Mouse (Mus musculus): ENCODE results near the gene Gnat3. TPM values are rescaled to one million over a fixed set of nuclear protein-coding genes. Genes with fewer than 3 reads are reported as not detected.

Gene Gnat3
- polyA plus RNA-seq, 1 experiment from 2014 or later: not detected

DNA sequence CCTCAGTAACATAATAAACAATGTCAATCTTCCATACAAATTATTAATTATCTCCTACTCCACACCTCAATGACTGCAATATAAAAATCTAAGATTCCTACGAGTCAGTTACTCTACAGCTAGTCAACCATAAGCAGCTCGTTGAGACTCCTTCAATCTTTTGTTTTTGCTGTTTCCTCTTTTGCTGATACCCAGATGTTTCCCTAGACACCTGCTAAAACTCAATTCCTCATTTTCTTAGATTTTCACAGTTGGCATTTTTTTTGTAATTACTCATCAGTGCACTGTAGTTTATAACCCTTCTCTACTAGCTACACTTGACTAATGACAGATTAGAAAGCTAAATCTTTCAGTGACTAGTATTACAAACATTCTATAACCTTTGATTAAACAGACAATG, 50.8 kb downstream of the Gnat3 start:
- ATAC-seq (ENCODE audit: low FRiP score): no peak
- no peaks in the 10 kb centered on the region for H3K36me3 ChIP-seq (replicated peaks)
- 77% methylated on average over 2 of the region's 2 CpGs for WGBS
- no peak overlapping the region for H3K27ac ChIP-seq
- no peak overlapping the region for H3K4me2 ChIP-seq
- H3K4me3 ChIP-seq (replicated peaks): no peak overlapping the region
- H3K27me3 ChIP-seq: no peaks in the 10 kb centered on the region
- no peaks in the 10 kb centered on the region for H3K4me1 ChIP-seq
- H3K9ac ChIP-seq: no peak overlapping the region
- H3K9me3 ChIP-seq: no peaks in the 10 kb centered on the region

DNA sequence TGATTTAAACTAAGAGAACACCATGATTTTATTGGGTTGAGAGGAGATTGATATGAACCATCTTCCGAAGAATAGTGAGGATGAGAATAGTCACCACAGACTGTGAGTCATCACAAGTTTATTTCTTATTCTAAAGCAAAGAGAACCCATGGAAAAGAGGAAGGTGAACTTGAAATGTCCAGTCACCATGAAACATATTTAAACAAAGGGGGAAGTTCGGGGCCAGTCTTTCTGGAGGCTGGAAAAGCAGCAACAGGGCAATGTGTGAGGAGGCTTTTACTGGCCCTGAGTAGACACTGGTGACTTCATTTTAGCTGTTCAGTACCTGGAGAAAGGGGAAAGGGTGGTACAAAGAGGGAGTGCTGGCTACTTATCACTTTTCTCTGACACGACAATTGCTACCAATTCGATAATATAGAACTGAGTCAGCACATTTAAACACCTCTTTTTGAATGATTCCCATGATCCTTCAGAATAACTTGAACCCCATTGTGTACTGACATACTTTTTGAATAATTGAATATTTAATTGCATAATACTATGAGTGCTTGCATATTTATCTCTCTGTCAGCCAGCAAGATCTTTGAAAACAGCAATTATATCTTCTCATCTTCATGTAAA, 52.0 kb downstream of the Gnat3 start:
- WGBS: 87% methylated on average over 4 of the region's 4 CpGs
- no peak for ATAC-seq (ENCODE audit: low FRiP score)

DNA sequence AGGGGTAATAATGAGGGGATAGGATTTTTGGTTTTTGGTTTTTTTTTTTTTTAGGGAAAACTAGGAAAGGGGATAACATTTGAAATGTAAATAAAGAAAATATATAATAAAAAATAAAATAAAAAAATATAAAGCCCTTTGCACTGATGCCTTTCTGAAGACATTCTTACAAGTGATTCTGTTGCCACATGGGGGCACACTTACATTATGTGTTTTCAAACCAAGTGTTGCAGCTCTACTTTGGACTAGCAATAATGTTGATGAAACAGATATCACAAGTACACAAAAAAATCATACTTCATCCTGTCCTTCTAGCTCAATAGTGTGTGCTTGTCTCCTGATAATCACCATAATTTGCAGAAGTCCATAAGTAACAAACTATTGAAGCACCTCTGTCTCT, 61.0 kb downstream of the Gnat3 start:
- no peaks in the 10 kb centered on the region for H3K27me3 ChIP-seq
- no peaks in the 10 kb centered on the region for H3K36me3 ChIP-seq (replicated peaks)
- H3K4me3 ChIP-seq (replicated peaks): no peak overlapping the region
- H3K9me3 ChIP-seq: no peaks in the 10 kb centered on the region
- H3K4me2 ChIP-seq: no peak overlapping the region
- no peak overlapping the region for H3K27ac ChIP-seq
- no peak for ATAC-seq (ENCODE audit: low FRiP score)
- H3K4me1 ChIP-seq: no peaks in the 10 kb centered on the region
- no peak overlapping the region for H3K9ac ChIP-seq

More for the DNA sequence above, 52.0 kb downstream of the Gnat3 start:
- Histone ChIP-seq H3K27me3 (no peaks in the 10 kb centered on the region), H3K27ac (no peak overlapping the region), H3K9ac (no peak overlapping the region), H3K36me3 (replicated peaks) (no peaks in the 10 kb centered on the region), H3K9me3 (no peaks in the 10 kb centered on the region), H3K4me2 (no peak overlapping the region), H3K4me3 (replicated peaks) (no peak overlapping the region), H3K4me1 (no peaks in the 10 kb centered on the region)

DNA sequence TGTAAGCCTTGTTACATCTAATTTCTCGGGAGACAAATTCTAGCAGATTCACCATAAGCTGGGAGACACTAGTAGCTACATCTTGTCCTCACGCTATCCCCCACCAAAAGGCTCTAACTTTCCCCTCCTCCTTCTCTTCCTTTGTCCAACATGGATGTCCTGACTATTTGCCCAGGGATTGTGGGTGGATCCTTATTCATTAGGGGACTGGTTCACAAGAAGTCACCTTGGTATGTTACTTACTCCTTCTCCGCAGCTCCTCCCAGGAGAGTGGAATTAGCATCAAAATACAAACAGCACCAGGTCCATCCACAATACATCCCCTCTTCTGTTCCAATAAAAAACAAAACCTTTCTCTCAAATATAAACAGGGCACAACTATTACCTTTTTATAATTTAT, 65.2 kb downstream of the Gnat3 start:
- Histone ChIP-seq H3K4me2 (no peak overlapping the region), H3K36me3 (replicated peaks) (no peaks in the 10 kb centered on the region), H3K27me3 (no peaks in the 10 kb centered on the region), H3K4me1 (no peaks in the 10 kb centered on the region), H3K27ac (no peak overlapping the region), H3K9ac (no peak overlapping the region), H3K9me3 (no peaks in the 10 kb centered on the region), H3K4me3 (replicated peaks) (no peak overlapping the region)
- no peak for ATAC-seq (ENCODE audit: low FRiP score)
- 89% methylated on average over 3 of the region's 3 CpGs for WGBS

DNA sequence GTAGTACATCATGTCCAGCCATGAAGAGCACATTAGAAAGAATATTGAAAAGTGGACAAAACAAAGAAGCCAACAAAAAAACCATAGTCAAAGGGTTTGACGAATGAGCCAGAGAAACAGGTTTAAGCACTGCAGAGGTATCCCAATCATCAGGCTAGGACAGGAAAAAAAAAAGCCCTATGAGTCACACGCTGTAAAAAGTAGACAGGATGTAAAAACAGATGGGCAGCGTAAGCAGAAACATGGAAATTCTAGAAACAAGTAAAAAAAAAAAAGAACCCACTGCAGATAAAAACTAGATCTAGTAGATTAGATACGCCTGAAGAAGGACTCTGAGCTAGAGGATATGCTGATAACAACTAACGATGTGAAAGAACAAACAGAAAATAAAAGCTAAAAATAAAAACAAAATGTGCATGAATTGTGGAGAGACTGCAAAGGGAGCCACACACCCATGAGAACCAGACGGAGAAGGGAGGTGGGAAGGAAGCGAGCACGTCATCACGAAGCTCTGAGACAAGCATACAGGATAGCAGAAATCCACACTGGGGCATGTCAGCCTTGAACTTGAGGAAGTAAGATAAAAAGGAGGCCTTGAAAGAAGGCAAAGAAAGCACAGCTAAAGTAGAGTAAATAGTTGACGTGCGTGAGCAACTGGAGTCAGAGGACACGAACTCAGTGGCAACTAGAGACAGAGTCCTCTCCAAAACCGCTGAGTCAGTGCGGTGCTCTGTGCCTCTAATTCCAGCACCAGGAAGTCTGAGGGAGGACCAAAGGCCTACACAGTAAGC, 73.7 kb downstream of the Gnat3 start:
- ATAC-seq (ENCODE audit: low FRiP score): no peak
- H3K9me3 ChIP-seq: no peaks in the 10 kb centered on the region
- no peak overlapping the region for H3K4me2 ChIP-seq
- H3K36me3 ChIP-seq (replicated peaks): no peaks in the 10 kb centered on the region
- no peaks in the 10 kb centered on the region for H3K27me3 ChIP-seq
- no peak overlapping the region for H3K27ac ChIP-seq
- no peaks in the 10 kb centered on the region for H3K4me1 ChIP-seq
- WGBS: 89% methylated on average over 14 of the region's 14 CpGs
- H3K9ac ChIP-seq: no peak overlapping the region
- H3K4me3 ChIP-seq (replicated peaks): no peak overlapping the region

- Histone ChIP-seq H3K27me3 (no peaks in the 10 kb centered on the region), H3K4me2 (no peak overlapping the region), H3K9ac (no peak overlapping the region), H3K36me3 (replicated peaks) (no peaks in the 10 kb centered on the region), H3K9me3 (no peaks in the 10 kb centered on the region), H3K4me3 (replicated peaks) (no peak overlapping the region), H3K27ac (no peak overlapping the region), H3K4me1 (no peaks in the 10 kb centered on the region)
- ATAC-seq (ENCODE audit: low FRiP score): no peak
- WGBS: 8% methylated on average over 2 of the region's 2 CpGs
Measured at GRCm38 (mm10) chr5:18043022-18043421, 80.7 kb downstream of the Gnat3 start.

DNA sequence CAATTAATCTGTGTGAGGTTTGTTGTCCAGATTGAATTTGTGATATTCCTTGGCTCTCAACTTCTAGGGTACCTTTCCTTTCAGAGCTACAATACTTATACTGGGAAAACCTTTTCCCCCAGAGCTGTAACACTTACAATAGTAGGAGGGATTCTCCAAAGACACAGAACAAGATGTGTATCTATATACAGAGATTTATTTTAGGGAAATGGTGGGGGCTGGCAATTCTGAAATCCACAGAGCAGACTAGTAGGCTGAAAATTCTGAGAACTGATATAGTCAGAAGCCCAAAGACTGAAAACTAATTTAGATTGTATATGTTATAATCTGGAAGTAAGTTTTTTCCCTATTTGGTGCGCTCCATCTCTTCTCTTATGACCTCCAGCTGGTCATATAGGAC, 86.5 kb downstream of the Gnat3 start:
- no peaks in the 10 kb centered on the region for H3K27me3 ChIP-seq
- no peaks in the 10 kb centered on the region for H3K36me3 ChIP-seq (replicated peaks)
- no peaks in the 10 kb centered on the region for H3K9me3 ChIP-seq
- no peak overlapping the region for H3K27ac ChIP-seq
- 79% methylated on average over 1 of the region's 1 CpGs for WGBS
- no peak overlapping the region for H3K4me2 ChIP-seq
- H3K4me1 ChIP-seq: no peaks in the 10 kb centered on the region
- H3K9ac ChIP-seq: no peak overlapping the region
- H3K4me3 ChIP-seq (replicated peaks): no peak overlapping the region
- no peak for ATAC-seq (ENCODE audit: low FRiP score)

DNA sequence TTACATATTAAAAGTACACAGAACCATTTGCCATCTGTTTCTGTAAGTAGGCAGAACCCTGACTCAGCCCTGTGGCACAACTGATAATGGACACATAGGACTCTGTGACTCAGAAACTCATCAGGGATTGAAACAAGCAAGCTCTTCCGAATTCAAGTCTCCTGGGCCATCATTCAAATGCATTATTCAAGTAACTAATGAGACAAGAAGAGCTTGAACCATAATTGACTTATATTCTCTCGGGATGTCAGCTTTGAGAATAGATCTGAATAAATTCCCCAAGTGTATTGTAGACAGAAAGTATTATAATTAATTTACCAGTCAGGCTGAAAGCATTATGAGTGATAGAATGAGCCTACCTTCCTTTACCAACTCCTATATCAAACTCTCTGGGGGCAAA, 93.0 kb downstream of the Gnat3 start:
- Histone ChIP-seq H3K36me3 (replicated peaks) (no peaks in the 10 kb centered on the region), H3K4me1 (no peaks in the 10 kb centered on the region), H3K4me2 (no peak overlapping the region), H3K9ac (no peak overlapping the region), H3K27me3 (no peaks in the 10 kb centered on the region), H3K4me3 (replicated peaks) (no peak overlapping the region), H3K27ac (no peak overlapping the region), H3K9me3 (no peaks in the 10 kb centered on the region)
- WGBS: 65% methylated on average over 2 of the region's 2 CpGs
- ATAC-seq (ENCODE audit: low FRiP score): no peak

Other genes starting within 250 kb of the Gnat3 start
- 0.87 and 1.2 TPM in 2 replicates for gene Cd36, start 73.7 kb upstream of the Gnat3 start, polyA plus RNA-seq (2016; fragmentation: Nextera tagmentation; extraction: Ambion mirVana)

Measured in forebrain, embryonic 12.5 days (tissue).